Mouse (Mus musculus): ENCODE data around the gene Fcrla.

The Fcrla gene

DNA sequence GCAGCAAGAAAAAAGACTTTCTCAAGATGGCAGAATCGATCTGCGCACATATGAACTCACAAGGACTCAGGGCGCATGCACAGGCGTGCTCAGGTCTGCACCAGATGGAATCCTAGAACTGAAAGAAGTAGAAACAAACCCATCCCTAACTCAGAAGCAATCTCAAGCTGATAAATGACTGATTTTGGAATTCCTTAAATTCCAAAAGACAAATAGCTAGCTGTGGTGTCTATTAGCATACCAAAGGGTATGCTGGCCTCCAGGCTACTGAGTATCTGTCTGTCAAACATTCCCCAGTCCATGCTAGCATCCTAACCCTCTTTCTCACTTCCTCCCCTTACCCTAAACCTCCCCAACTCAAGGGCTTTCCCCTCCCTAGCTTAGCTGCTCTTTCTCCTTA is 38.1 kb downstream of the Fcrla start:
- no peak for DNase-seq (ENCODE audit: low read depth, low spot score)

GRCm38 (mm10) chr1:170886044-170886458 is 41.3 kb downstream of the Fcrla start:
- no peak for DNase-seq (ENCODE audit: low read depth, low spot score)

- DNase-seq (ENCODE audit: low read depth, low spot score), result peak; percentile 95
Observed at GRCm38 (mm10) chr1:170884978-170885561, 42.3 kb downstream of the Fcrla start, which contains the start of the genes Gm26620 and Dusp12. Gm26620 (plus strand) TSS chr1:170885065. Dusp12 (minus strand) TSS chr1:170885540.

GRCm38 (mm10) chr1:170884390-170884789 is 43.0 kb downstream of the Fcrla start:
- no peak for DNase-seq (ENCODE audit: low read depth, low spot score)

GRCm38 (mm10) chr1:170882915-170883485 is 44.4 kb downstream of the Fcrla start:
- DNase-seq (ENCODE audit: low read depth, low spot score), result no peak

- no peak for DNase-seq (ENCODE audit: low read depth, low spot score)
Observed at GRCm38 (mm10) chr1:170876906-170877305, 50.5 kb downstream of the Fcrla start.

GRCm38 (mm10) chr1:170875676-170876075 is 51.7 kb downstream of the Fcrla start:
- DNase-seq (ENCODE audit: low read depth, low spot score), result no peak

- DNase-seq (ENCODE audit: low read depth, low spot score), result no peak
Observed at GRCm38 (mm10) chr1:170871961-170872360, 55.4 kb downstream of the Fcrla start.

DNA sequence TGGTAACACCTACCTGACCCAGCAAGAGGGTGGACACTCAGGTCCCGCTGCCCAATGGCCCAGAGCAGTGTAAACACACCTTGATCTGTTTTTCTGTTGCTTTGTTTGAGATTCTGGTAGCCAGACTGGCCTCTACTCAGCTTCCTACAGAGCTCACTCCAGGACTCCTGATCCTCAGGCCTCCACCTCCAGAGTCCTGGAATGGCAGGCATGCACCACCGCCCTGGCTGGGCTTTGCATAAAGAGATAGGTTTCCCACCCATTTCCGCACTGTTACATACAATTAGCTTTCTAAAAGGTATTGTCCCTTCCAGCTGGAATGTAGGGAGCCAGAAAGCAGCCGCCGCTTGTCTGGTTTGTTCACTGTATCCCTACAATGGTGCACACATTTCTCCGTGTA is 56.0 kb downstream of the Fcrla start:
- no peak for DNase-seq (ENCODE audit: low read depth, low spot score)

GRCm38 (mm10) chr1:170868905-170869283 is 58.5 kb downstream of the Fcrla start:
- no peak for DNase-seq (ENCODE audit: low read depth, low spot score)

- DNase-seq (ENCODE audit: low read depth, low spot score), result peak; percentile 54
Observed at GRCm38 (mm10) chr1:170868107-170868904, 59.1 kb downstream of the Fcrla start.

DNA sequence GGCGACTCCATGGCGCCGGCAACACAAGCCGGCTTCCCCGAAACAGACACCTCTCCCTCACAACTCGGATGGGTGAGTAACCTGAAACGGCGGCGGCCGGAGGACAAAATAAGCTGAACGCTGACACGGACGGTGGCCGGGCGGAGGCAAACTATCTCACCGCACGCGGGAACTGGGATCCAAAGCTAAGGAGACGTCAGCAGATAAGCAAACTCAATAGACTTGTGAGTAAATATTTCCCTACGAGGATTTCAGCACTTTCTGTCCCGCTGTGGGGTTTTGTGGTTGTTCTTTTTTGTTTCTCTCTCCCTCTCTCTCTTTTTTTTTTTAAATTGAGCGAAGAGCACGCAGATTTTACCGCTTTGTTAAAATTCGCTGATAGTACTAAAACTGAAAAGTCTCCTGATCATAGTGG is 59.7 kb downstream of the Fcrla start, which contains the start of gene Atf6:
Gene Atf6, minus strand, starts transcription at position 81 of the 415 bp plus-strand sequence.
- DNase-seq (ENCODE audit: low read depth, low spot score), result peak; percentile 87
